Mouse (Mus musculus) olfactory bulb, adult 2 months (tissue): ENCODE results near the gene Cyp11a1.

Experiments
- CTCF ChIP-seq: fragments of 200-500 bp; IDR thresholded peaks from 2 replicates; pipeline ENCODE4 v1.5.1; 2012; ENCODE audit warnings: low read depth, mild to moderate bottlenecking, low read length, moderate library complexity; ENCODE audit not compliant: insufficient read depth
- POLR2A ChIP-seq: fragments of 200-500 bp; IDR thresholded peaks from 2 replicates; pipeline ENCODE4 v1.6.1; 2012; ENCODE audit warnings: mild to moderate bottlenecking, low read depth, low read length, moderate library complexity; ENCODE audit not compliant: insufficient read depth

GRCm38 (mm10) chr9:58014393-58015160, 8.4 kb downstream of the Cyp11a1 start:
- TF ChIP-seq CTCF, result no peak
- TF ChIP-seq POLR2A, result no peak
